32 mouse cellular contexts compared by ENCODE assay signal in genomic region chr1:80641832-80642231, GRCm38 (mm10).
DNase-seq lines count a peak whose midpoint lies in the region; ATAC-seq and TF ChIP-seq lines count a peak whose summit lies in the region.
"Had no signal": no experiment of that assay in that cellular context is flagged by ENCODE, and none has a peak within 500 bp of the region (broad histone marks: within the 10 kb centered on the region; RNA-seq: fewer than 3 reads in every experiment).

No protein-coding gene starts in this region.

- H3K27me3 ChIP-seq in CH12.LX (replicated peaks), result no peaks in the 10 kb centered on the region
- no peaks in the 10 kb centered on the region for H3K27me3 ChIP-seq in heart, embryonic 12.5 days (replicated peaks)
- no peaks in the 10 kb centered on the region for H3K27me3 ChIP-seq in forebrain, embryonic 16.5 days (replicated peaks; ENCODE audit: control insufficient read depth, insufficient read depth, low read length)
- H3K27me3 ChIP-seq: embryonic facial prominence, embryonic 15.5 days; heart, embryonic 15.5 days; neural tube, embryonic 13.5 days; Patski had no signal

- no peak for TF ChIP-seq CTCF in CH12.LX (conservative IDR thresholded peaks at IDR 0.05 in 1 of 2, IDR thresholded peaks at IDR 0.05 in 1 of 2; ENCODE audit: low read depth in 2 of 2, low read length in 2 of 2)

- in situ Hi-C loops in CH12.LX (cut with MboI; ENCODE audit: low pct_ligation_motif_present, low pct_unique_long_range_greater_than_20kb, low sequenced_read_pairs), result no loop called here

- dilution Hi-C loops in CH12.LX (cut with MboI; ENCODE audit: extremely low pct_ligation_motif_present, extremely low pct_unique_long_range_greater_than_20kb, low sequenced_read_pairs), result no loop called here

- no peak overlapping the region for H3K4me3 ChIP-seq in CH12.LX (replicated peaks in 1 of 3; ENCODE audit: low read depth in 2 of 3, low read length in 2 of 3, poor library complexity in 1 of 3)
- no peak overlapping the region for H3K4me3 ChIP-seq in heart, embryonic 12.5 days
- H3K4me3 ChIP-seq in forebrain, embryonic 16.5 days (replicated peaks; ENCODE audit: low read length), result no peak overlapping the region
- H3K4me3 ChIP-seq: embryonic facial prominence, embryonic 10.5 days; embryonic facial prominence, embryonic 15.5 days; heart, embryonic 15.5 days; neural tube, embryonic 13.5 days had no signal

- H3K27ac ChIP-seq in CH12.LX (ENCODE audit: insufficient read depth, low read depth), result peak overlapping the region; percentile 96
- no peak overlapping the region for H3K27ac ChIP-seq in heart, embryonic 12.5 days (ENCODE audit: poor library complexity, severe bottlenecking)
- no peak overlapping the region for H3K27ac ChIP-seq in forebrain, embryonic 16.5 days (ENCODE audit: low read length)
- H3K27ac ChIP-seq: embryonic facial prominence, embryonic 10.5 days; embryonic facial prominence, embryonic 15.5 days; heart, embryonic 15.5 days; kidney, postnatal 0 days; liver, embryonic 14.5 days; neural tube, embryonic 13.5 days had no signal

- H3K4me1 ChIP-seq in CH12.LX (ENCODE audit: control insufficient read depth in 1 of 2, insufficient read depth in 2 of 2), result peaks cover 18 to 92% of the 10 kb centered on the region in 2 experiments
- H3K4me1 ChIP-seq in heart, embryonic 12.5 days (replicated peaks), result no peaks in the 10 kb centered on the region
- no peaks in the 10 kb centered on the region for H3K4me1 ChIP-seq in forebrain, embryonic 16.5 days (replicated peaks; ENCODE audit: control insufficient read depth, insufficient read depth, low read length)
- H3K4me1 ChIP-seq: embryonic facial prominence, embryonic 10.5 days; embryonic facial prominence, embryonic 15.5 days; heart, embryonic 15.5 days; neural tube, embryonic 13.5 days had no signal

- peaks cover 2% of the 10 kb centered on the region for H3K9me3 ChIP-seq in CH12.LX (replicated peaks; ENCODE audit: low read length)
- H3K9me3 ChIP-seq in heart, embryonic 12.5 days (replicated peaks), result no peaks in the 10 kb centered on the region
- H3K9me3 ChIP-seq in forebrain, embryonic 16.5 days (ENCODE audit: control insufficient read depth, low read length), result no peaks in the 10 kb centered on the region
- H3K9me3 ChIP-seq: embryonic facial prominence, embryonic 10.5 days; embryonic facial prominence, embryonic 15.5 days; heart, embryonic 15.5 days had no signal

- TF ChIP-seq POLR2A in CH12.LX (IDR thresholded peaks at IDR 0.05; ENCODE audit: low read depth, low read length), result no peak

- DNase-seq in 3134 (ENCODE audit: extremely low read depth, insufficient read length, low spot score) (peak; percentile 46), 416B (ENCODE audit: low read depth) (peak; percentile 89), CH12.LX (ENCODE audit: extremely low read depth) (peak; percentile 56)
- peak; percentile 39 for DNase-seq in induced T-regulatory cell, adult 2 months (ENCODE audit: low read depth)
- DNase-seq in adrenal gland, adult 8-10 months, result no peak
- no peak for DNase-seq in urinary bladder, postnatal 36 days (ENCODE audit: low spot score in 2 of 2)
- DNase-seq: adrenal gland, postnatal 25 days; cerebellum, adult 2 months; cerebellum, postnatal 14 days; gastrocnemius, postnatal 10 days; kidney, adult 8-10 months; kidney, postnatal 4 days; layer of hippocampus, adult 9-11 months; liver; lung, adult 2 months; lung, postnatal 10 days; right cerebral cortex, postnatal 25 days; spleen, adult 18-20 months; thymus, postnatal 4 days had no signal

- H3K4me2 ChIP-seq in CH12.LX (ENCODE audit: insufficient read depth, low read depth, poor library complexity, severe bottlenecking), result peak overlapping the region; percentile 94
- no peak overlapping the region for H3K4me2 ChIP-seq in heart, embryonic 12.5 days
- H3K4me2 ChIP-seq in forebrain, embryonic 16.5 days (ENCODE audit: low read length), result no peak overlapping the region
- H3K4me2 ChIP-seq: embryonic facial prominence, embryonic 15.5 days; heart, embryonic 15.5 days; neural tube, embryonic 13.5 days had no signal

- WGBS in heart, embryonic 12.5 days, result 82% methylated on average over 3 of the region's 3 CpGs
- WGBS in forebrain, embryonic 16.5 days, result 78% methylated on average over 3 of the region's 3 CpGs

- no peak for TF ChIP-seq RAD21 in CH12.LX (IDR thresholded peaks at IDR 0.05; ENCODE audit: low read depth, low read length)

- H3K36me3 ChIP-seq in CH12.LX (replicated peaks in 1 of 2; ENCODE audit: control insufficient read depth in 1 of 2, insufficient read depth in 1 of 2, low read length in 1 of 2), result peaks cover 40 to 73% of the 10 kb centered on the region in 2 experiments
- no peaks in the 10 kb centered on the region for H3K36me3 ChIP-seq in heart, embryonic 12.5 days
- H3K36me3 ChIP-seq in forebrain, embryonic 16.5 days (ENCODE audit: control insufficient read depth, insufficient read depth), result no peaks in the 10 kb centered on the region
- H3K36me3 ChIP-seq: embryonic facial prominence, embryonic 10.5 days; embryonic facial prominence, embryonic 15.5 days; G1E; heart, embryonic 15.5 days; neural tube, embryonic 13.5 days had no signal

- no peak for ATAC-seq in heart, embryonic 12.5 days (ENCODE audit: insufficient number of reproducible peaks, low FRiP score)
- no peak for ATAC-seq in forebrain, embryonic 16.5 days
- ATAC-seq: forebrain, embryonic 14.5 days; hindbrain, embryonic 16.5 days; intestine, embryonic 16.5 days; Patski had no signal

- no peak for TF ChIP-seq EP300 in CH12.LX (IDR thresholded peaks at IDR 0.05; ENCODE audit: low read length)

- H3K9ac ChIP-seq in CH12.LX (ENCODE audit: insufficient read depth, low read depth), result peak overlapping the region; percentile 60
- H3K9ac ChIP-seq in heart, embryonic 12.5 days, result no peak overlapping the region
- no peak overlapping the region for H3K9ac ChIP-seq in forebrain, embryonic 16.5 days (replicated peaks; ENCODE audit: low read depth, low read length)
- H3K9ac ChIP-seq: embryonic facial prominence, embryonic 15.5 days; heart, embryonic 15.5 days; liver, embryonic 14.5 days; neural tube, embryonic 13.5 days had no signal

- peaks cover 34% of the 10 kb centered on the region for H3K79me2 ChIP-seq in CH12.LX (replicated peaks; ENCODE audit: control insufficient read depth, extremely low read depth, insufficient read depth, poor library complexity, severe bottlenecking)

TF ChIP-seq in CH12.LX, 34 proteins besides CTCF, POLR2A, EP300 and RAD21:
- TF ChIP-seq PAX5 (IDR thresholded peaks at IDR 0.05; ENCODE audit: low read length), result no peak
- TF ChIP-seq SMC3 (IDR thresholded peaks at IDR 0.05; ENCODE audit: low read depth, low read length), result no peak
- peak; percentile 64; the same call in 1 of the 2 replicates for TF ChIP-seq ETS1 (conservative IDR thresholded peaks at IDR 0.05; ENCODE audit: low read depth, low read length)
- TF ChIP-seq IRF4 (IDR thresholded peaks at IDR 0.05; ENCODE audit: low read depth, low read length), result no peak
- no peak for TF ChIP-seq TCF12 (IDR thresholded peaks at IDR 0.05; ENCODE audit: low read depth, low read length)
- TF ChIP-seq JUND (conservative IDR thresholded peaks at IDR 0.05; ENCODE audit: low read depth, low read length), result 0 out of 2 replicates have a peak, but pooled peaks have one; percentile 15
- no peak; the same call in 1 of the 2 replicates for TF ChIP-seq MYC (IDR thresholded peaks at IDR 0.05; ENCODE audit: low read depth, low read length)
- TF ChIP-seq MEF2A (IDR thresholded peaks at IDR 0.05; ENCODE audit: borderline replicate concordance, low read depth, low read length), result 0 out of 2 replicates have a peak, but pooled peaks have one; percentile 13
- TF ChIP-seq ZNF384 (IDR thresholded peaks at IDR 0.05; ENCODE audit: low read depth, low read length), result no peak
- no peak for TF ChIP-seq ZKSCAN1 (IDR thresholded peaks at IDR 0.05; ENCODE audit: borderline replicate concordance, low read depth, low read length)
- no peak for TF ChIP-seq CHD1 (IDR thresholded peaks at IDR 0.05; ENCODE audit: low read depth, low read length)
- no peak for TF ChIP-seq MAX (IDR thresholded peaks at IDR 0.05; ENCODE audit: low read length)
- no peak for TF ChIP-seq NELFE (IDR thresholded peaks at IDR 0.05; ENCODE audit: low read depth, low read length)
- no peak for TF ChIP-seq USF2 (conservative IDR thresholded peaks at IDR 0.05; ENCODE audit: low read depth, low read length)
- TF ChIP-seq BHLHE40 (IDR thresholded peaks at IDR 0.05; ENCODE audit: low read depth, low read length), result peak; percentile 68; the same call in 1 of the 2 replicates
- TF ChIP-seq NRF1 (IDR thresholded peaks at IDR 0.05; ENCODE audit: low read depth, low read length), result no peak
- TF ChIP-seq USF1 (IDR thresholded peaks at IDR 0.05; ENCODE audit: low read depth, low read length), result no peak
- TF ChIP-seq MAZ (IDR thresholded peaks at IDR 0.05; ENCODE audit: low read depth, low read length), result no peak
- TF ChIP-seq JUN (IDR thresholded peaks at IDR 0.05; ENCODE audit: insufficient read depth, low read depth, low read length), result no peak
- TF ChIP-seq GABPA (IDR thresholded peaks at IDR 0.05; ENCODE audit: insufficient replicate concordance, low read depth, low read length), result no peak
- TF ChIP-seq MXI1 (IDR thresholded peaks at IDR 0.05; ENCODE audit: low read depth, low read length), result no peak
- TF ChIP-seq UBTF (IDR thresholded peaks at IDR 0.05; ENCODE audit: low read depth, low read length), result no peak
- TF ChIP-seq ZMIZ1 (IDR thresholded peaks at IDR 0.05; ENCODE audit: low read depth, low read length), result no peak
- TF ChIP-seq TBP (conservative IDR thresholded peaks at IDR 0.05; ENCODE audit: low read depth, low read length), result no peak
- TF ChIP-seq E2F4 (IDR thresholded peaks at IDR 0.05; ENCODE audit: insufficient replicate concordance, low read depth, low read length), result no peak
- TF ChIP-seq KAT2A (IDR thresholded peaks at IDR 0.05; ENCODE audit: insufficient replicate concordance, low read length), result no peak
- TF ChIP-seq ELF1 (IDR thresholded peaks at IDR 0.05; ENCODE audit: low read depth, low read length), result no peak
- TF ChIP-seq HCFC1 (IDR thresholded peaks at IDR 0.05; ENCODE audit: low read depth, low read length), result no peak
- no peak for TF ChIP-seq RCOR1 (conservative IDR thresholded peaks at IDR 0.05; ENCODE audit: low read depth, low read length)
- TF ChIP-seq SIN3A (IDR thresholded peaks at IDR 0.05; ENCODE audit: low read length), result no peak
- TF ChIP-seq MAFK (IDR thresholded peaks at IDR 0.05; ENCODE audit: insufficient replicate concordance, low read length), result no peak
- no peak for TF ChIP-seq ZC3H11A (IDR thresholded peaks at IDR 0.05; ENCODE audit: low read depth, low read length)
- no peak for TF ChIP-seq CHD2 (IDR thresholded peaks at IDR 0.05; ENCODE audit: low read length)
- no peak for TF ChIP-seq POLR2AphosphoS2 (IDR thresholded peaks at IDR 0.05; ENCODE audit: low read depth, low read length)

Comparison
In these comparisons a context has a peak if more than half of its experiments do, and no peak if none do; other contexts are left out.
1. DNase-seq: peak in 3134 (single experiment), 416B (single experiment), CH12.LX (single experiment) and induced T-regulatory cell, adult 2 months (single experiment); none in adrenal gland, adult 8-10 months (single experiment) and urinary bladder, postnatal 36 days (0 of 2).